Mouse (Mus musculus): ENCODE results near the gene Fam189b. TPM values are rescaled to one million over a fixed set of nuclear protein-coding genes. Genes with fewer than 3 reads are reported as not detected.

Fam189b gene
- polyA plus RNA-seq, 1 experiment, result 19.4 TPM

DNA sequence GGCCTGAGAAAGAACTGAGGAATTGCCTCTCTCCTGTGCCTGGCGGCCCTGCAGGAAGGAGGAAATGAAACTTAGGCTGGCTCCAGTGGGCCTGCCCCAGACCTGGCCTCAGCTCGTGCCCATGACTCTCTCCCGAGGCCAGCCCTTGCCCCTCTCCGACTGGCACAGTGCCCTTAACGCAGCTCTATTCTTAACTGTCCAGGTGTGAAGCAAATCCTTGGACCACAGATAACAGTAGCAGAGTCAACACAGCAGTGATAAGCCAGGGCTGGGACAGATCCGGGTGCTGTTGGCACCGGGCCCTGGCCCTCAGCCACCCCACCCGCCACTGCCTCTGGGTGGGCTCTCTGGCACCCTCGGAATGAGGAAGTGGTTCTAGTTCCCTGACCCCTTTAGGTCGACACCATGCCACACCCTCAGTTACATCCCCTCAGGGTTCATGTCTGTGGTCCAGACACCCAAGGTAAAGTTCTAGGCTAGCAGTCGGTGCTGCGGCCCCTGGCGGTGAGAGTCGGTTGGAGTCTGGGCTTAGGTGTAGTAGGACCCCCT is 50.7 kb downstream of the Fam189b start:
- peaks cover 30% of the 10 kb centered on the region for H3K4me1 ChIP-seq (ENCODE audit: control insufficient read depth, insufficient read depth, insufficient read length, low read length)
- no peak overlapping the region for H3K27ac ChIP-seq (ENCODE audit: insufficient read depth, low read depth, low read length)
- peaks cover 18% of the 10 kb centered on the region for H3K27me3 ChIP-seq (ENCODE audit: control insufficient read depth, insufficient read depth, low read length)
- 15% methylated on average over 14 of the region's 14 CpGs for WGBS
- H3K4me3 ChIP-seq (ENCODE audit: low read depth, low read length), result no peak overlapping the region
- TF ChIP-seq CTCF (IDR thresholded peaks at IDR 0.05; ENCODE audit: extremely low read depth, insufficient read length, insufficient replicate concordance, low read depth, low read length), result peak; percentile 45; the same call in 1 of the 2 replicates
- TF ChIP-seq POLR2A (IDR thresholded peaks at IDR 0.05; ENCODE audit: low read depth, low read length), result no peak
- H3K36me3 ChIP-seq (ENCODE audit: control insufficient read depth, insufficient read depth, low read length), result no peaks in the 10 kb centered on the region

DNA sequence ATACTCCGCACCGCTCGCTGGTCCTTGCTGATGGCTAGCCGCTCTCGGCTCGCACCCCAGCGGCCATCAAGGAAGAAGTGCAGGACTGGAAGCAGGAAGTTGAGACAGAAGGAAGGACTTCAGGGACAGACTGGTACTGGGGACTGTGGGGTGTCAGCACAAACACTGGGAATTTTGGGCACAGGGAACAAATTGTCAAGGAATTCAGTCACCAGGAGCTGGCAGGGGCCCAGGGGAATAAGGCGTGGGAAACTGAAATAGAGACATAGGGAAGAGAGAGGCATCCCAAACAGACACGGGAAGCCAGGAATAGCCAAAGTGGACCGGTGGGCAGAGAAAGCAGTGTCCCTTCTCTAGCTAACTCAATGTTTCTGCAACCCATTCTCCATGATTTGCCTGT is 53.6 kb downstream of the Fam189b start:
- WGBS, result 81% methylated on average over 10 of the region's 10 CpGs
- Histone ChIP-seq H3K4me1 (ENCODE audit: control insufficient read depth, insufficient read depth, insufficient read length, low read length) (peaks cover 31% of the 10 kb centered on the region), H3K27ac (ENCODE audit: insufficient read depth, low read depth, low read length) (no peak overlapping the region), H3K4me3 (ENCODE audit: low read depth, low read length) (no peak overlapping the region), H3K27me3 (ENCODE audit: control insufficient read depth, insufficient read depth, low read length) (peaks cover 12% of the 10 kb centered on the region), H3K36me3 (ENCODE audit: control insufficient read depth, insufficient read depth, low read length) (no peaks in the 10 kb centered on the region)
- no peak for TF ChIP-seq POLR2A (IDR thresholded peaks at IDR 0.05; ENCODE audit: low read depth, low read length)

DNA sequence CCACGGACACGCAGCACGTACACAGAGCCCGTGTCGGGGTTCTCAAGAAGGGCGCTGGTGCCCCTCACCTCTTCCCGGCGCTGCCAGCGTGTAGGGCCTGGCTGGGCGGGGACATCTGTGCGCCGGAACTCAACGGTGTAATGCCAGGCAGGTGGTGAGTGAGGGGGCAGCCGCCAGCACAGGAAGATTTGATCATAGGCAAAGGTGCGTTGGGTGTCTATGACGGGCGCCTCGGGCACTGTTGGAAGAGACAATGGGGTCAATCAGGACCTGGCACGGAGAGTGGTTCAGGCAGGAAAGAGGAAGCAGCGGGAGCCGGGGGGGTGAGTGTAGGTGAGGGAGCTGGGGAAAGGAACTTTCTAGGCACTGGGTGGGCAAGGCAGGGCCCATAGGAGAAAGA is 54.7 kb downstream of the Fam189b start:
- Histone ChIP-seq H3K36me3 (ENCODE audit: control insufficient read depth, insufficient read depth, low read length) (no peaks in the 10 kb centered on the region), H3K27me3 (ENCODE audit: control insufficient read depth, insufficient read depth, low read length) (peaks cover 10% of the 10 kb centered on the region), H3K27ac (ENCODE audit: insufficient read depth, low read depth, low read length) (no peak overlapping the region), H3K4me3 (ENCODE audit: low read depth, low read length) (no peak overlapping the region), H3K4me1 (ENCODE audit: control insufficient read depth, insufficient read depth, insufficient read length, low read length) (peaks cover 31% of the 10 kb centered on the region)
- 43% methylated on average over 21 of the region's 21 CpGs for WGBS
- TF ChIP-seq CTCF (IDR thresholded peaks at IDR 0.05; ENCODE audit: extremely low read depth, insufficient read length, insufficient replicate concordance, low read depth, low read length) (no peak), POLR2A (IDR thresholded peaks at IDR 0.05; ENCODE audit: low read depth, low read length) (no peak)

DNA sequence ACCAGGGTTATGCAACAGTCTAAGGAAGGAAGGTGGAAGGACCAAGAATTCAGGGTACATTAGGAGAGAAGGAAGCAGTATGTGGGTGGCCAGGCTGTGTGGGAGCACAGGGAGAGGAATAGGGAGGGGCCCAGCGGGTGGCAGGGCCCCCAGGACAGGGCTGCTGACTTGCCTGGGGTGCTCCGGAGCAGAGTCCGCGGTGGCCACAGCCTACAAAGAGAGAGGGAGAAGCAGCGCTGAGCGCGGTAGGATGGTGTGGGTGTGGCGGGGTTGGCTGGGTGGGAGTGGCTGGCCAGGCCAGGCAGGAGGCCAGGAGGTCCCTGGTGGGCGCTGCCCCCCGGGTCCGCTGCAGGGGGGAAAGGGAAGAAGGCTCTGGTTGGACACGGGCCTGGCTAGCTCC is 55.6 kb downstream of the Fam189b start:
- peak overlapping the region; percentile 44 for H3K4me3 ChIP-seq (ENCODE audit: low read depth, low read length)
- peaks cover 25% of the 10 kb centered on the region for H3K4me1 ChIP-seq (ENCODE audit: control insufficient read depth, insufficient read depth, insufficient read length, low read length)
- peaks cover 10% of the 10 kb centered on the region for H3K27me3 ChIP-seq (ENCODE audit: control insufficient read depth, insufficient read depth, low read length)
- TF ChIP-seq CTCF (IDR thresholded peaks at IDR 0.05; ENCODE audit: extremely low read depth, insufficient read length, insufficient replicate concordance, low read depth, low read length), result no peak
- no peak for TF ChIP-seq POLR2A (IDR thresholded peaks at IDR 0.05; ENCODE audit: low read depth, low read length)
- 24% methylated on average over 11 of the region's 12 CpGs for WGBS
- H3K27ac ChIP-seq (ENCODE audit: insufficient read depth, low read depth, low read length), result no peak overlapping the region
- no peaks in the 10 kb centered on the region for H3K36me3 ChIP-seq (ENCODE audit: control insufficient read depth, insufficient read depth, low read length)

Other genes with a start within 250 kb of the Fam189b start
- gene Ash1l, start 232.5 kb upstream of the Fam189b start, polyA plus RNA-seq (2012; rRNA removed), result 1.7 and 3.9 TPM in 2 replicates
- gene Dap3, start 232.0 kb upstream of the Fam189b start, polyA plus RNA-seq (2012; rRNA removed), result 12.9 and 26.8 TPM in 2 replicates
- gene Rusc1, start 89.8 kb upstream of the Fam189b start, polyA plus RNA-seq (2012; rRNA removed), result 26.9 and 45.2 TPM in 2 replicates
- not detected in 2 replicates for gene Gm43738, start 82.0 kb upstream of the Fam189b start, polyA plus RNA-seq (2012; rRNA removed)
- 47.8 and 81.3 TPM in 2 replicates for gene Fdps, start 81.2 kb upstream of the Fam189b start, polyA plus RNA-seq (2012; rRNA removed)
- 264 and 580 TPM in 2 replicates for gene Pklr, start 47.0 kb upstream of the Fam189b start, polyA plus RNA-seq (2012; rRNA removed)
- 0.30 and 1.3 TPM in 2 replicates for gene Hcn3, start 22.9 kb upstream of the Fam189b start, polyA plus RNA-seq (2012; rRNA removed)
- gene Clk2, start 18.3 kb upstream of the Fam189b start, polyA plus RNA-seq (2012; rRNA removed), result 20.6 and 27.7 TPM in 2 replicates
- gene Scamp3, start 5.7 kb upstream of the Fam189b start, polyA plus RNA-seq (2012; rRNA removed), result 57.0 and 96.1 TPM in 2 replicates
- 37.1 and 70.6 TPM in 2 replicates for gene Gba, start 19.8 kb downstream of the Fam189b start, polyA plus RNA-seq (2012; rRNA removed)
- 10.5 and 16.0 TPM in 2 replicates for gene Thbs3, start 32.0 kb downstream of the Fam189b start, polyA plus RNA-seq (2012; rRNA removed)
- gene Mtx1, start 43.9 kb downstream of the Fam189b start, polyA plus RNA-seq (2012; rRNA removed), result 92.5 and 181 TPM in 2 replicates
- gene Muc1, start 45.9 kb downstream of the Fam189b start, polyA plus RNA-seq (2012; rRNA removed), result 0.76 and 139 TPM in 2 replicates
- 120 and 182 TPM in 2 replicates for gene Krtcap2, start 62.8 kb downstream of the Fam189b start, polyA plus RNA-seq (2012; rRNA removed)
- 4.3 and 8.7 TPM in 2 replicates for gene Trim46, start 63.2 kb downstream of the Fam189b start, polyA plus RNA-seq (2012; rRNA removed)
- 357 and 440 TPM in 2 replicates for gene Dpm3, start 76.2 kb downstream of the Fam189b start, polyA plus RNA-seq (2012; rRNA removed)
- 81.6 and 97.3 TPM in 2 replicates for gene Slc50a1, start 87.4 kb downstream of the Fam189b start, polyA plus RNA-seq (2012; rRNA removed)
- 46.1 and 122 TPM in 2 replicates for gene Efna1, start 98.0 kb downstream of the Fam189b start, polyA plus RNA-seq (2012; rRNA removed)
- 3.9 and 7.0 TPM in 2 replicates for gene Efna3, start 139.8 kb downstream of the Fam189b start, polyA plus RNA-seq (2012; rRNA removed)
- gene Efna4, start 154.9 kb downstream of the Fam189b start, polyA plus RNA-seq (2012; rRNA removed), result 11.6 and 20.0 TPM in 2 replicates
- 48.9 and 70.7 TPM in 2 replicates for gene Adam15, start 166.9 kb downstream of the Fam189b start, polyA plus RNA-seq (2012; rRNA removed)
- gene Dcst2, start 178.8 kb downstream of the Fam189b start, polyA plus RNA-seq (2012; rRNA removed), result 0.93 and 1.2 TPM in 2 replicates
- 2.0 and 9.1 TPM in 2 replicates for gene Dcst1, start 182.1 kb downstream of the Fam189b start, polyA plus RNA-seq (2012; rRNA removed)
- gene Zbtb7b, start 211.6 kb downstream of the Fam189b start, polyA plus RNA-seq (2012; rRNA removed), result 97.8 and 262 TPM in 2 replicates
- 0.85 TPM in 1 of 2 replicates, not detected in the other for gene Lenep, start 219.7 kb downstream of the Fam189b start, polyA plus RNA-seq (2012; rRNA removed)
- gene Flad1, start 228.7 kb downstream of the Fam189b start, polyA plus RNA-seq (2012; rRNA removed), result 22.1 and 36.1 TPM in 2 replicates
- 6.2 and 13.7 TPM in 2 replicates for gene Cks1b, start 235.2 kb downstream of the Fam189b start, polyA plus RNA-seq (2012; rRNA removed)
- 33.6 and 63.5 TPM in 2 replicates for gene Shc1, start 235.3 kb downstream of the Fam189b start, polyA plus RNA-seq (2012; rRNA removed)
- gene Pygo2, start 247.1 kb downstream of the Fam189b start, polyA plus RNA-seq (2012; rRNA removed), result 61.7 and 87.5 TPM in 2 replicates

All from small intestine, adult 2 months (tissue).